Mouse (Mus musculus): ENCODE data around the gene Cavin4.
A peak's percentile ranks its signal among the peaks of the same experiment; 100 is the strongest.
"Not testable (repeated sequence)": the region's sequence is repeated elsewhere in the genome, so short reads cannot be mapped to it uniquely, and the experiment has no call there.

Gene Cavin4

DNA sequence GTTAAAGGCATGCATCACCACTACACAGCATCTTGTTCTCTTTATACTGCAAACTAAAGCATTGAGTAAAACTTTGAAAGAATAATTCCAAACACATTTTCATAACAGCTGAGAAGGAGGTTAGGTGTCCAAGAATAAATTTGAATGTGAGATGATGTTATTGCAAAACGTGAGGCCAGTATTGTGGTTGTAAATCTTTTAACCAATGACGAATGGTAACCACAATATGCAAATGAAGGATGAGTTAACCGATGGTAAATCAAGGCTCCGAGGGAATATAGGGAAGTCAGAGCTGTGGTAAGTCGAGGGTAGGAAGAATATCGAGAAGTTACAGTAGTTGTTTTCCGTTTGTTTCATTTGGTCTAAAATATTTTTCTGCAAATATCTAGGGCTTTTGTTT lies 11.1 kb downstream of the Cavin4 start:
- no peak for DNase-seq (ENCODE audit: low spot score)

DNA sequence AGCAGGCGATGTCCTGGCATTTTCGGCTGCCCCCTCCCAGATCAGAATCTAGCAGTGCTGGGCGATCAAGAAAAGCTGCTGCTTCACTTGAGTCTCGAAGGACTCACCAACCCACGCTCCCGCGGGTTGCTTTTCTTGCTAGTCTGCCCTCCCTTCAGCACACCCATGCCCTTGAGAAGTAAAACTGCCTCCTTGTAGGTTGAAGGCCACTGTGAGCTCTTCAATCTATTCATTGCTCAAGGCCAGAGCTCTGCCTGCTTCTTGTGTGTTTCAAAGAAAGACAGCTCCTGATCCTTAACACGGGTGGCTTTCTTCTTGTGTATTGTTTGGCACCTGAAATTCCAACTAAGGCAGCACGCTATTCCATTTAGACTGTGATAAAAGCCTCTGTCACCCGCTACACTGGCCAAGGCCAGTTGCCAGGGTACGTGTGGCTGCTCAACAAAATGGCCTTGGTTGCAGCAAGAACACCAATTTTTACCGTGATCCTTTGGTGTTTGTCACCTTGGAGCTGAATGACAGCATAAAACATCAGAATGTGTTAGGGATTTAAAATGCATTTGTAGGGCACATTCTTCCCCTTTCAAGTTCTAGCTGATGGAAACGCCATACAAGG lies 13.4 kb downstream of the Cavin4 start:
- no peak for DNase-seq (ENCODE audit: low spot score)

DNA sequence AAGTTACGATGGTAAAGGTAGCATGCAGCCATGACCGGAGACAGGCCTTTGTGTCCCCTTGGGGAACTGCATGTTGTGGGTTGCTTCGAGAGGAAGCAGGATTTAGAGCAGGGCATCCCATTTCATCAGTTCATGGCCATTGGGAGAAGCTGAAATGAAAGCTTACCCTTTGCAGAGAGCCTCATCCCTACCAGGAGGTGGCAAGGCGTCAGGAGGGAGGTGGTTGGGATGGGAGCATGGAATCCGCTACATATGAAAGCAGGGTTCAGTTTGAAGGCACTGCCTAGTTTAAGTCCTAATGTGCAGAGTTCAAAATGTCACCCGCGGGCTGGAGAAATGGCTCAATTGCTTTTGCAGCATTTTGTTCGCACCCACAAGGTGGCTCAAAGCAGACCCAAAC lies 14.0 kb downstream of the Cavin4 start:
- DNase-seq (ENCODE audit: low spot score), result no peak

DNA sequence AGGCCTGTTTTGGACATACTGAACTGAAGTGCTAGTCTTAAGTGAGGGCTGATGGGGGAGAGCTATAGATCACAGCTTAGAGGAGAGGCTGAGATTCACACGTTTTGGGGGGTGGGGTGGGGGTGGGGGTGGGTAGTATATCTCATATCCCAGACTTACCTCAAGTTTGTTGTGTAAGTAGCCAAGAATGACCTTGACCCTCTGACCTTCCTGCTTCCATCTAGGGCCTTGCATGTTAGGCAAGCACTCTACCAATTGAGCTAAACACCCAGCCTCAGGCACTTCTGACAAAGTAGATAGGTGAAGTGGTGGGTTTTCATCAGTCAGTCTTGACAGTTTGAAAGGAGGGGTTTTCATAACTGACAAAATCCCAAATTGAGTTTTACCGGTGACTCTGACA lies 14.5 kb downstream of the Cavin4 start:
- DNase-seq (ENCODE audit: low spot score), result no peak

DNA sequence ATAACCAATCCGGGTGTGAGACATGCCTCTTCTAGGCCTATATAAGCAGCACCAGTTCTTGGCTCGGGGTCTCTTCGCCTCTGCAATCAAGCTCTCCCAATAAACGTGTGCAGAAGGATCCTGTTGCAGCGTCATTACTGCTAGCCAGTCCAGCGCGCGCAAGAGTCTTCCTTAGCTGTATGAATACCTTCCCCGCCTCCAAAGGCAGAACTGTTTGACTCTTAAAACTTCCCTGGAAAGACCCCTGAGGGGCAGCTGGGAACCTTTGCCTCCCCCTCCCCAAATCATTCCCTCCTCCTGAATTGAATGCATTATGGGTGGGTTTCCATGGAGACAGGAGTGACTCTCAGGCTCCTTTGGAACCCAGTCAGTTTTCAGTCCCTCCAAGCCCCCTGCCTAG lies 15.5 kb downstream of the Cavin4 start:
- DNase-seq (ENCODE audit: low spot score), result no peak

DNA sequence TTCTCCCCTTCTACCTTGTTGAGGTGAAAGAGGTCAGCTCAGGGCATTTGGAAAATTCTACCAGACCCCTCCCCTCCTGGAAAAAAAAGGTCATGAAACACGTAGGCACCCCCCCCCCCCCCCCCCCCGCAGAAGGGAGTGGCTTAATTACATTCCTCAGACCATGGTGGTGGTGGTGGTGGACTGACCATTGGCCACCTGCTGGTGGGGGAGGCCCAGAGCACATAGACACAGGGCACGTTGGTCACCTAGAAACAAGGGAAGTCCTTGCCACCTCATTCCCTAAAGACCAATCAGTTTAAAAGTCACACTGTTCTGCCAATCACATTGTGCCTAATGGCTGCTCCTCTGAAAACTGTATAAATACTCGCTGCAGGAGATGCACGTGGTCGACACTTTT lies 16.4 kb downstream of the Cavin4 start:
- DNase-seq (ENCODE audit: low spot score), result not testable (repeated sequence)

DNA sequence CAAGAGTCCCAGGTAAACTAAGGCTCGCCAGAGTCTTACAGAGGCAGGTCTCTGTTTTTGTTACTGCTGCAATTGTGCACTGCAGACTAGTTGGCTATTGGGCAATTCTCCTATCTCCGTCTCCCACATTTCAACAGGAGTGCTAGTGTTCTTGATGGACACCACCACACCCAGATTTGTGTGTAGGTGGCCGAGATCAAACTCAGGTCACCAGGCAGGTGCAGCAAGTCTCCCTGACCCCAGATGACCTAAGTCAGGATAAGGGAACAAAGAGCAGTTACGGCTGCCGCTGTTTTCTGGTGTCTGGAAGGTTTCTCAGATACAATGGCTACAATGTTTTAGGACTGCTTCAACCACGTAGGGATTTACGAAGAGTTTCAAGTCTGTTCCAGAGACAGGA lies 16.9 kb downstream of the Cavin4 start:
- no peak for DNase-seq (ENCODE audit: low spot score)

DNA sequence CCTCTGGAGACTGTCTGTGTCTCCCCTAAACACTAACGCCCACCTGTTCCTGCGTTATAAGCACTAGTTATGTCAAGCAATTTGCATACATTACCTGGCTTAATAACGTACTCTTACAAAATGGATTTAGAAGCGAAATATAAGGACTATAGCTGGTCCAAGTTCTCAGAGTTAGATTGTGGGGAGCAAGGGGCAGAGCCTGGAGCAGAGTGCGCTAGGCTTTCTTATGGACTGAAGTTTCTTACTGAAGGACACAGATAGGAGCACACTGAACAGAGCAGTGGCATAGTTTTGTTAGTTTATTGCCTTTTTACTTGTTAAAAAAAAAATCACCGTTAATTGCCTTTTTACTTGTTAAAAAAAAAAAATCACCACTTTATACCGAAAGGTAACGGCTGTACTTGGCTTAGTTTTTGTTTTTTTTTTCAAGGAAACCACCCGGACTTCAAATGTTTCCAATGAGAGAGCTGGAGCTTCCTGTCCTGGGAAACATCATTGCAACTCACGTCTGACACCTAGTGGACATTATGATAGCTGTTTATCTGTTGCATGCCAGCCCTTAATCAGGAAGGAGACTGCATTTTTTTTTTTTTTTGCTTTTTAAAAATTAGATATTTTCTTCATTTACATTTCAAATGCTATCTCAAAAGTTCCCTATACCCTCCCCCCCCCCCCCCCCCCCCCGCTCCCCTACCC lies 17.5 kb downstream of the Cavin4 start:
- peak; percentile 47 for DNase-seq (ENCODE audit: low spot score)

DNA sequence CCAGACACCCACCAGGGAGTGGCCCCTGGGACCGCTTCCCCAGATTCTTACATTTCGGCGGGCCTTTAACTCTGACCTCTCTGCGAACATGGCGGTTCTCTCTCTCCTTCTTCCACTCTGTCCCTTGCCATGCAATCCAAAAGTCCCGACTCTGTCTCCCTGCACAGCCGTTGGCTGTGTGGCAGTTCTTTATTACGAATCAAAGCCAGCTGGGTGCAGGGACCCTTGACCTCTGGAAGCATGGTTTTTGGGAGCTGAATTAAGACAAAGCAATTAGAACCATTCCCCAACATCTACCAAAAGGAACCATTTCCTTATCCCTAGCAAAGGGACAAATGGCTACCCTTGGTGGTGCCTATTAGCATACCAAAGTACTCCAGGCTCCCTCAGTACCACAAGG lies 19.8 kb downstream of the Cavin4 start:
- DNase-seq (ENCODE audit: low spot score), result no peak

DNA sequence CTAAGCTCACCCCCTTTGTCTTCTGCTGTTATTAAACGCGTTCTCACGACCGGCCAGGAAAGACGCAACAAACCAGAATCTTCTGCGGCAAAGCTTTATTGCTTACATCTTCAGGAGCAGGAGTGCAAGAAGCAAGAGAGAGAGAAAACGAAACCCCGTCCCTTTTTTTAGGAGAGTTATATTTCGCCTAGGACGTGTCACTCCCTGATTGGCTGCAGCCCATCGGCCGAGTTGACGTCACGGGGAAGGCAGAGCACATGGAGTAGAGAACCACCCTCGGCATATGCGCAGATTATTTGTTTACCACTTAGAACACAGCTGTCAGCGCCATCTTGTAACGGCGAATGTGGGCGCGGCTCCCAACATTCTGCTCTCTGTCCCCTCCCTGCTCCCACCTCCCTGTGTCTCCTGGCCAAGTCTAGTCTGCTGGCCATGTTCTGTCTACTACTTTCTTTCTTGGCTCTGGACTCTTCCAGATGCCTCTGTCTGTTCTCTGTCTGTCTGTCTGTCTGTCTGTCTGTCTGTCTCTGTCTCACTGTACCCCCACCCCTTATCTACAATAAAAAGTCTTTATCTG lies 20.4 kb downstream of the Cavin4 start:
- not testable (repeated sequence) for DNase-seq (ENCODE audit: low spot score)

DNA sequence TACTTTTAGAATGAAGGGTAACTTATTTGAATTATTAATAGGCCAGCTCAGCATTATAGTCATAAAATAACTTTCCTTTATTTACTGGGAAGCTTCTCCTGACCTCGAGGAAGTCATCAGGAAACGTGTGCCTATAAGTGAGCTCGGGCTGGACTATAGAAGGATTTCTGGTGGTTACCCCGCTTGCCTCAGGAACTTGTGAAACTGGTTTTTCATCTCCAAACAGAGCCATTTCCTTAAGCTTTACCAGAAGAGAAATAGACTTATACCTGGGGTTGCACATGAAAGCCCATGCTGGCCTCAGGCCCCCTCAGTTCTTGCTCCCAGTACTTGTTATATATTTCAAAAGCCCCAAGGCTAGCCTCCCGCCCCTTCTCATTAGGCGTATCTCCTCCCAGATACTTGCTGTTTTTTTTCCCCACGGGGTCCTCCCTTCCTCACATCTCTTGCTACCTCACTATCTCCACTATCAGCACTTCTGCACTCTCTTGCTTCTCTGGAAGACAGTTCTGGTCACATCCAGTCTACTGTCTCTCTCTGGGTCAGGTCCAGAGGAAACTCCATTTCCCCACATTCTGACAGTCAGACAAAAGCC lies 21.4 kb downstream of the Cavin4 start:
- DNase-seq (ENCODE audit: low spot score), result no peak

DNA sequence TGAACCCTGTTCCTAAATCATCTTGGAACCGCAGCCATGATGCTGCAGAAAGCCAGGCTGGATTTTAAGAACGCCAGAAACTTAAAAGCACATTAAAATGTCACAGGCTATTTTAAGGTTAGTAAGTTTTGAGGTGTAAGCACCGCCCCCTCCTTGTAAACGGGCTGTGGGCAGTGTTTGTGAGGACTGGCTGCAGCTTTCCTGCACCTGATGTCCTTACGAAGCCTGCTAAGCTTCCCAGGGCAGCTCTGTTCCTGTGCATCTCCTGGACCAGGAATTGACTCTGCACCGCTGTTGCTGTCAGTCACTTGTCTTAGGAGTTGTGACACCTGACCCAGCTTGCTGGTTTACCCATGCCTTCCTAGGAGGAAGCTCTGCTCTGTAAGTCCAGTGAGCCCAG lies 24.8 kb downstream of the Cavin4 start:
- DNase-seq (ENCODE audit: low spot score), result no peak

DNA sequence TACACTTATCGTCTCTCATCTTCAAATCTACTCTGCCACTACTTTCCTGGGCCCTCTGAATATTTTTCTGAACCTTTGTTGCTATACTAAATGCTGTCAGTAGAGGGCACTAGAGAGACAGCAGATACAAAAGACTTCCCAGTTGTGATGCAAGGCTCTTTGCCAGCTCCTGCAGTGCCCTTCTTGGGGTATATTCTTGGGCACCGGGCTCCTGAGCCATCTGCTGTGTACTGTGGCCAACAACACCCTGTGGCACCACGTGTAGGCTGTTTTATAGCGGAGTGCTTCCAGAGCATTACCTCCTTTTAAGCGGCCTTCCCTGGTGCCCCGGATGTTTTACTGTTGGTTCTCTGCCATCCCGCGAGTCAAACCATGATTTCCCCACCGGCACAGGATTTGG lies 27.3 kb downstream of the Cavin4 start:
- DNase-seq (ENCODE audit: low spot score), result no peak

DNA sequence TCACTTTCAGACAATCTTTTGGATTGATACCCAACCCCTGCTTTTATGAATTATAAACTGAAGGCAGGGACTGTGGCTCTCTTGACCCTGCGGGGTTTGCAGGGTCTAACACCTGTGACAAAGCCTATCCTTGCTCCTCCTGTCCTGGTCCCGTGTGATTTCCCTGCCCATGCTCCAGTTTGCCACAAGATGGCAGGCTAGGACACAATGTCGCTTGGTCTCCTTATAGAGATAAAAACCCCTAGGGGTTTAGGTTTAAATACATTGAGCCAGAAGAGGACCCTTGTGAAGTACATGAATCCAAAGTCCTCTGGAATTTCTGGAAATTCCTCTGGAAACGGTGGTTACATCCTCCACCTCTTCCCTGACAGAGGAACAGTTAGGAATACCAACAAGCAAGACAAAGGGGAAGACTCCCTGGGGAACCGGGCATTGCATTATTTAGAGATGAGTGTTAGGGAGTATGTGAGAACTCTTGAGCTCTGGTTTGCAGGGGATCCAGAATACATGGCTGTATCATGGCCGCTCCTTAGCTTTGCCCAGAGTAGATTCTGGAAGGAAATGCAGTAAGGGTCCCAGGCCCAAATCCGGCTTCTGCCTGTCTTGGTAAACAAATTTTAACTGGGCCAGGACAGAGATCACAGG lies 28.6 kb downstream of the Cavin4 start:
- DNase-seq (ENCODE audit: low spot score), result peak; percentile 32

DNA sequence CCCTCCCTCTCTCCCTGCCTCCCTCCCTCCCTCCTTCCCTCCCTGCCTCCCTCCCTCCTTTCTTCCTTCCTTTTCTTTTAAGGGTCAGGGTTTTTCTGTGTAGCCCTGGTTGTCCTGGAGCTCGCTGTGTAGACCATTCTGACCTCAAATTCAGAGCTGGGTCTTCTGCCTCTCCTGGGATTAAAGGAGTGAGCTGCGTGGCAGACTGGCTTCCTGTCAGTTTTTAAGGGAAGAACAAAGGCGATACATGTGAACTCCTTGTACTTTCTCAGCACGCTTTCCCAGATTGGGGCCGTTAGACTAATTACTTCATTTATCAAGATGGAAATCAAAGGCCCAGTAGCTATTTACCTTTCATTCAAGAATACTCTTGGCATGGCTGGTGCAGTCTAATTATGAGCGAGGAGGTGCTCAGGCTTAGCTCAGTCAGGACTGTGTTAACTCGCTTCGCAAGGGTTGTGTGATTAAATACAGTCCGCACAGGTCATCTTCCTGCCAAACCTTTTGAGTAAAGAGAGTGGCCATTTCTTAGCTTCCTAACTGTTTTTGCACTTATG lies 29.5 kb downstream of the Cavin4 start:
- no peak for DNase-seq (ENCODE audit: low spot score)

DNA sequence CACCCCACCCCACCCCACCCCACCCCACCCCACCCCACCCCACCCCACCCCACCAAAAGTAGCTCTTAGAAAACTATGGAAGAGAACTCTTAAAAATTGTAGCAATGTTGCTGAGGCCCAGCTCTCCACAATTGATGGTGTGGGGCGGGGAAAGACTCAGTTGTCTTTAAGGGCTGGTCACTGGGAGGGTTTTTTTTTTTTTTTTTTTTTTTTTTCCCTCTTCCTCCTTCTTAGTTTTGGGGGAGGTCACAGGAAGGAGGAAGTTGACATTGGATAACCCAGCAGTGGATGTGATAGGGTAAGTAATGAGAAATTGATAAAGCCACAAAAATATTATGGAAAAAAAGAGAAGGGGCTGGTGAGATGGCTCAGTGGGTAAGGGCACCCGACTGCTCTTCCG lies 33.4 kb downstream of the Cavin4 start:
- no peak for DNase-seq (ENCODE audit: low spot score)

DNA sequence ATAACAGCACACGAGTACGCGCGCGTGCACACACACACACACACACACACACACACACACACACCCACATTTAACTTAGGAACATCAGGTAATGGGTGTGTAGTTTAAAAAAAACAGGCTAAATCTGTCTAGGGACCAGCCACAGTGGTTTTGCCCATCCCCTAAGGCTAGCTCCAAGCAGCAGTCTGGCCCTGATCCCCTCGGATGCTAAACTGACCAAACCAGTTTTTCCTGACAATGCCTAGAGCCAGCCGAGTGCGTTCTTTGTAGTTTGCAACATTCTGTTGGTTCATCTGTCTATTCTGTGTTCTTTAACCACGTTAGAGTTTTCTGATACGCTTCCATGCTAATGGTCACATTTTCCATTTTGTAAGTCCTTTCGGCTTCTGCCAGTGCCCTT lies 34.0 kb downstream of the Cavin4 start:
- no peak for DNase-seq (ENCODE audit: low spot score)

DNA sequence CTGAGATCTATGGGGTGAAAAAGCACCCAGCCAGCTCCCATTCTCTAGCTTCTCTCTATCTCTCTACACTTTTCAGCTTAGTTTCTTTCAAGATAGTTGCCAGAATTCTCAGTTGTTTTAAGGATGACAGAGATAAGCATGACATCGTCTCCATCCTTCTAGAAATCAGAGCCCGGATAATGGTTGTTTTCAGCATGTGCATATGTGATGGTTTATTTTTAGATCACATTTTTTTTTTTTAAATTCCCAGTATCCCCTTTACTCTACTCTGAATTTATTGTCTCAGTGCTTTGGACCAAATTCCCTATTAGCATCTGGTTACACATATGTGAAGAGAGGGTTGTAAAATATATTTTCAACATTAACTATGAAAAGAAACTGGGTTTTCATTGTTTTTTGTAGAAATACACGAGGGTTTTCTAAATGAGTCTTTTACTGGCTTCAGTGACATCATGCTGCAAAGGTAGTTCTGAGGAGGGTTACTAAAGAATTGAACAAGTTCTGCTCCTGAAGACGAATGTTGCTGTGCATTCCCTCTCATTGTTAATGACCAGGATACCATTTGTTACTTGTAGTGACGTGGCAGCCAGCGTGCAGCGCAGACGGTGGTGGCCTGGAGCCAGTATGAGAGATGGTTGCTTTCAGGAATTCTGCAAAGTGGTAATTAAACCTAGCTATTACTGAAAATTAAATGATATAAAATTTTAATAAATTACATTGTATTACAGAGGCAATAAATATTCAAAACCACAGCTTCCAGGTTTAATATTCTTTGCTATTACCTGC lies 52.7 kb downstream of the Cavin4 start:
- no peak for DNase-seq (ENCODE audit: low spot score)

DNA sequence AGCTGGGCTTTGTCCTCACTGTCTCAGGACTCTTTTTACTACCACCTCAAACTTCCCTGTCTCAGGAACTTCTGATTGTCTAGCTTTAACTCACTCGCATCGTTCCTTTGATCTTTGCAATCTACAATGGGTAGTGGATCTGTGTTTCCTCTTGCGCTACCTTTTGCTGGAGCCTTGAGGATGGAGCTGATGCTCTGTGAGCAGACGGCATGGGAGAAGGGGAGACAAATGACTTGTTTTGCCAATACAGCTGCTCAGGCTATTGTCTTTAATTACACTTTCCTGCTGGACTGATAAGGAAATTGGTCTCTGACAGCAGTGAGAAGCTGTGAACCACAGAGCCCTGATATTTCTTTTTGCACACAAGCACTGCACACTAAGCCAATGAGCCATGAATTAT lies 53.5 kb downstream of the Cavin4 start:
- no peak for DNase-seq (ENCODE audit: low spot score)

Data from urinary bladder, postnatal 14 days (tissue).